Mouse (Mus musculus): ENCODE data around the gene Clpp.

Clpp gene

GRCm38 (mm10) chr17:56990115-56990746, at the start of gene Clpp:
Clpp (plus strand) TSS chr17:56990305.
- WGBS, result under 1% methylated on average over 52 of the region's 52 CpGs

GRCm38 (mm10) chr17:56950915-56951314, 39.2 kb upstream of the Clpp start:
- WGBS, result 21% methylated on average over 3 of the region's 3 CpGs

- WGBS, result 86% methylated on average over 1 of the region's 1 CpGs
These were observed 37.5 kb upstream of the Clpp start for GRCm38 (mm10) chr17:56952639-56953038.

- WGBS, result 89% methylated on average over 7 of the region's 7 CpGs
These were observed 35.2 kb upstream of the Clpp start for GRCm38 (mm10) chr17:56954871-56955270.

GRCm38 (mm10) chr17:56957763-56958429, 32.2 kb upstream of the Clpp start:
- WGBS, result 39% methylated on average over 11 of the region's 11 CpGs

GRCm38 (mm10) chr17:56958667-56959066, 31.4 kb upstream of the Clpp start:
- 85% methylated on average over 4 of the region's 4 CpGs for WGBS

- WGBS, result 94% methylated on average over 4 of the region's 4 CpGs
These were observed 28.2 kb upstream of the Clpp start for GRCm38 (mm10) chr17:56961880-56962279.

GRCm38 (mm10) chr17:56962642-56963405, 27.3 kb upstream of the Clpp start:
- WGBS, result 85% methylated on average over 5 of the region's 5 CpGs

- WGBS, result 84% methylated on average over 6 of the region's 6 CpGs
These were observed 26.5 kb upstream of the Clpp start for GRCm38 (mm10) chr17:56963646-56964045.

- WGBS, result 66% methylated on average over 3 of the region's 3 CpGs
These were observed 20.8 kb upstream of the Clpp start for GRCm38 (mm10) chr17:56969321-56969720.

- 72% methylated on average over 5 of the region's 5 CpGs for WGBS
These were observed 20.0 kb upstream of the Clpp start for GRCm38 (mm10) chr17:56970081-56970480.

GRCm38 (mm10) chr17:56973956-56974707, 16.0 kb upstream of the Clpp start:
- WGBS, result 69% methylated on average over 13 of the region's 14 CpGs

- 67% methylated on average over 5 of the region's 5 CpGs for WGBS
These were observed 15.3 kb upstream of the Clpp start for GRCm38 (mm10) chr17:56974708-56975240.

GRCm38 (mm10) chr17:56975391-56975790, 14.7 kb upstream of the Clpp start:
- WGBS, result 81% methylated on average over 3 of the region's 3 CpGs

- 86% methylated on average over 8 of the region's 8 CpGs for WGBS
These were observed 13.3 kb upstream of the Clpp start for GRCm38 (mm10) chr17:56976531-56977390.

GRCm38 (mm10) chr17:56979524-56979923, 10.6 kb upstream of the Clpp start:
- WGBS, result 41% methylated on average over 6 of the region's 8 CpGs

GRCm38 (mm10) chr17:56981049-56981448, 9.1 kb upstream of the Clpp start:
- WGBS, result 88% methylated on average over 7 of the region's 7 CpGs

- WGBS, result 87% methylated on average over 5 of the region's 5 CpGs
These were observed 8.1 kb upstream of the Clpp start, which contains the start of gene Acer1 for GRCm38 (mm10) chr17:56982013-56982412. Acer1 (minus strand) TSS chr17:56982126.

GRCm38 (mm10) chr17:56984886-56985285, 5.2 kb upstream of the Clpp start:
- 84% methylated on average over 9 of the region's 9 CpGs for WGBS

- WGBS, result 74% methylated on average over 3 of the region's 3 CpGs
These were observed 4.4 kb upstream of the Clpp start for GRCm38 (mm10) chr17:56985656-56986055.
